Mouse (Mus musculus): ENCODE results near the gene Adprm.

DNA sequence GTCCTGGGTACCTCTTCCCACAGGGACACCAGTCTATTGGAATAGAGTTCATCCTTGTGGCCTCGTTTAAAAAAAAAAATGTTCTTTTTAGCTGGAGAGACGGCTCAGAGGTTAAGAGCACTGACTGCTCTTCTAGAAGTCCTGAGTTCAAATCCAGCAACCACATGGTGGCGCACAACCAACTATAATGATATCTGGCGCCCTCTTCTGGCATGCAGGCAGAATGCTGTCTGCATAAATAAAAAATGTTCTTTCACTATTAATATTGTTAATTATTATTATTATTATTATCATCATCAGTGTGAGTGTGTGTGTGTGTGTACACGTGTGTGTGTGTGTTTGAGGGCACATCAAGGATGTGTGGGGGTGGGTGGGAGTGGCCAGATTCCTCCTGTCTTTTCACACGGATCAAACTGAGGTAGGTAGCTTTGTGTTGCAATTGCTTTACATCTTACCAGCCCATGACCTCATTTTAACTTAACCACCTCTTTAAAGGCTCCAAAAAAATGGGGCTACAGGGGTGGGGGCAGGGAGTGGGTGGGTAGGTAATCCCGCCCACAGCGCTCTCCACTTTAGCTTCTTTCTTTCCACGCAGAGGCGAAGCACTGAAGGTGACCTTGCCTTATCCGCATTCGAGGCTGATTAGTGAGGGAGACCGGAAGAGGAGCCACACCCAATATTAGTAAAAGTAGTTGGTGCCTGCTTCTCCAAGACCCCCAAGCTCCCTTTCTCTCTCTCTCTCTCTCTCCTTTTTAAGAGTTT lies 29.9 kb downstream of the Adprm start:
- TF ChIP-seq CHD2 (IDR thresholded peaks at IDR 0.05; ENCODE audit: low read depth, low read length) (no peak), HCFC1 (IDR thresholded peaks at IDR 0.05; ENCODE audit: borderline replicate concordance, insufficient read depth, low read length) (no peak), MAFK (IDR thresholded peaks at IDR 0.05; ENCODE audit: insufficient read depth, low read depth, low read length) (no peak)
